8 mouse cellular contexts compared by ENCODE assay signal in genomic region chr3:32398175-32398538, GRCm38 (mm10). TPM values are rescaled to one million over a fixed set of nuclear protein-coding genes. Genes with fewer than 3 reads are reported as not detected.
DNase-seq lines count a peak whose midpoint lies in the region; ATAC-seq and TF ChIP-seq lines count a peak whose summit lies in the region.

No protein-coding gene starts in this region.

- H3K9ac ChIP-seq in lung, embryonic 14.5 days: peak overlapping the region; percentile 94
- peak overlapping the region; percentile 96 for H3K9ac ChIP-seq in embryonic facial prominence, embryonic 12.5 days
- H3K9ac ChIP-seq in intestine, embryonic 15.5 days: peak overlapping the region; percentile 92
- H3K9ac ChIP-seq in neural tube, embryonic 12.5 days: peak overlapping the region; percentile 98

- peak overlapping the region; percentile 78 for H3K4me2 ChIP-seq in lung, embryonic 14.5 days
- peak overlapping the region; percentile 71 for H3K4me2 ChIP-seq in embryonic facial prominence, embryonic 12.5 days (replicated peaks)
- H3K4me2 ChIP-seq in intestine, embryonic 15.5 days (replicated peaks): peak overlapping the region; percentile 63
- peak overlapping the region; percentile 68 for H3K4me2 ChIP-seq in neural tube, embryonic 12.5 days (replicated peaks)

- ATAC-seq in lung, embryonic 14.5 days (ENCODE audit: insufficient read depth): no peak
- ATAC-seq in embryonic facial prominence, embryonic 12.5 days (ENCODE audit: insufficient number of reproducible peaks, insufficient read depth, low FRiP score, low TSS enrichment): no peak
- ATAC-seq in intestine, embryonic 15.5 days: no peak
- no peak for ATAC-seq in neural tube, embryonic 12.5 days (ENCODE audit: low FRiP score, low read depth)

- TF ChIP-seq CTCF in lung, embryonic 14.5 days (IDR thresholded peaks at IDR 0.05; ENCODE audit: low read depth): no peak

- no peak for DNase-seq in lung, embryonic 14.5 days
- DNase-seq in lung, postnatal 10 days: no peak
- no peak for DNase-seq in T-cell, adult 2 months (ENCODE audit: low spot score)
- DNase-seq in ovary, postnatal 14 days (ENCODE audit: low spot score): no peak
- no peak for DNase-seq in cerebellum, adult 11-12 months

- peaks cover 13% of the 10 kb centered on the region; the same call in 1 of the 2 replicates for H3K4me1 ChIP-seq in lung, embryonic 14.5 days (ENCODE audit: insufficient read depth)
- peaks cover 30% of the 10 kb centered on the region for H3K4me1 ChIP-seq in embryonic facial prominence, embryonic 12.5 days
- H3K4me1 ChIP-seq in intestine, embryonic 15.5 days (replicated peaks): peaks cover 18% of the 10 kb centered on the region
- peaks cover 18% of the 10 kb centered on the region for H3K4me1 ChIP-seq in neural tube, embryonic 12.5 days

- H3K4me3 ChIP-seq in lung, embryonic 14.5 days (ENCODE audit: low read depth, low read length): peak overlapping the region; percentile 87
- H3K4me3 ChIP-seq in embryonic facial prominence, embryonic 12.5 days: peak overlapping the region; percentile 92
- H3K4me3 ChIP-seq in intestine, embryonic 15.5 days (replicated peaks): peak overlapping the region; percentile 93
- H3K4me3 ChIP-seq in neural tube, embryonic 12.5 days: peak overlapping the region; percentile 95

- H3K27ac ChIP-seq in lung, embryonic 14.5 days (ENCODE audit: low read depth): peak overlapping the region; percentile 99
- peak overlapping the region; percentile 98; the same call in 1 of the 2 replicates for H3K27ac ChIP-seq in embryonic facial prominence, embryonic 12.5 days
- H3K27ac ChIP-seq in intestine, embryonic 15.5 days: no peak overlapping the region
- H3K27ac ChIP-seq in neural tube, embryonic 12.5 days: no peak overlapping the region

- no peaks in the 10 kb centered on the region for H3K36me3 ChIP-seq in lung, embryonic 14.5 days (ENCODE audit: insufficient read depth)
- H3K36me3 ChIP-seq in embryonic facial prominence, embryonic 12.5 days: no peaks in the 10 kb centered on the region
- no peaks in the 10 kb centered on the region for H3K36me3 ChIP-seq in intestine, embryonic 15.5 days
- no peaks in the 10 kb centered on the region for H3K36me3 ChIP-seq in neural tube, embryonic 12.5 days

- H3K27me3 ChIP-seq in lung, embryonic 14.5 days (ENCODE audit: insufficient read depth, low read length): no peaks in the 10 kb centered on the region
- no peaks in the 10 kb centered on the region; the same call in 1 of the 2 replicates for H3K27me3 ChIP-seq in embryonic facial prominence, embryonic 12.5 days
- no peaks in the 10 kb centered on the region for H3K27me3 ChIP-seq in intestine, embryonic 15.5 days (replicated peaks)
- H3K27me3 ChIP-seq in neural tube, embryonic 12.5 days (replicated peaks): no peaks in the 10 kb centered on the region

- under 1% methylated on average over 7 of the region's 7 CpGs for WGBS in lung, embryonic 14.5 days
- 1% methylated on average over 7 of the region's 7 CpGs for WGBS in embryonic facial prominence, embryonic 12.5 days
- WGBS in intestine, embryonic 15.5 days: under 1% methylated on average over 7 of the region's 7 CpGs
- 3% methylated on average over 7 of the region's 7 CpGs for WGBS in neural tube, embryonic 12.5 days

- H3K9me3 ChIP-seq in lung, embryonic 14.5 days (ENCODE audit: low read depth, low read length): no peaks in the 10 kb centered on the region
- no peaks in the 10 kb centered on the region for H3K9me3 ChIP-seq in embryonic facial prominence, embryonic 12.5 days
- H3K9me3 ChIP-seq in intestine, embryonic 15.5 days: no peaks in the 10 kb centered on the region
- no peaks in the 10 kb centered on the region for H3K9me3 ChIP-seq in neural tube, embryonic 12.5 days

RNA-seq across cellular contexts. Expression of gene Pik3ca, which starts 0.7 kb away (rescaled TPM):
- polyA plus RNA-seq in lung, embryonic 14.5 days (2014; fragmentation: Nextera tagmentation; extraction: Ambion mirVana): 17.3 and 17.6 TPM in 2 replicates
- polyA plus RNA-seq in embryonic facial prominence, embryonic 12.5 days (2016; fragmentation: Nextera tagmentation; extraction: Ambion mirVana): 10.9 and 12.2 TPM in 2 replicates
- polyA plus RNA-seq in intestine, embryonic 15.5 days (2015; fragmentation: Nextera tagmentation; extraction: Ambion mirVana): 7.9 and 10.9 TPM in 2 replicates
- polyA plus RNA-seq in neural tube, embryonic 12.5 days (2016; fragmentation: Nextera tagmentation; extraction: Ambion mirVana): 15.7 and 18.9 TPM in 2 replicates

RNA-seq across cellular contexts. Expression of gene Zmat3, which starts 32.3 kb away (rescaled TPM):
- polyA plus RNA-seq in lung, embryonic 14.5 days (2014; fragmentation: Nextera tagmentation; extraction: Ambion mirVana): 4.9 and 5.2 TPM in 2 replicates
- 5.2 TPM in 2 replicates for polyA plus RNA-seq in embryonic facial prominence, embryonic 12.5 days (2016; fragmentation: Nextera tagmentation; extraction: Ambion mirVana)
- 3.6 and 4.2 TPM in 2 replicates for polyA plus RNA-seq in intestine, embryonic 15.5 days (2015; fragmentation: Nextera tagmentation; extraction: Ambion mirVana)
- polyA plus RNA-seq in neural tube, embryonic 12.5 days (2016; fragmentation: Nextera tagmentation; extraction: Ambion mirVana): 8.2 and 8.7 TPM in 2 replicates

Comparison
In these comparisons a context has a peak if more than half of its experiments do, and no peak if none do; other contexts are left out.
1. H3K27ac ChIP-seq: peak in lung, embryonic 14.5 days (single experiment) and embryonic facial prominence, embryonic 12.5 days (single experiment); none in intestine, embryonic 15.5 days (single experiment) and neural tube, embryonic 12.5 days (single experiment).
2. Peak in every context shown above with its lines, with median percentiles within 50 percentile points of each other: H3K4me2 ChIP-seq, H3K4me3 ChIP-seq and H3K9ac ChIP-seq.